Mouse (Mus musculus) thymus, adult 2 months (tissue): ENCODE data around the gene Tbkbp1.

Source experiments
- CTCF ChIP-seq: fragments of 200-500 bp; IDR thresholded peaks from 2 replicates; pipeline ENCODE4 v1.5.1; 2012; ENCODE audit warnings: mild to moderate bottlenecking, control low read depth, low read length, moderate library complexity, borderline replicate concordance; ENCODE audit not compliant: control insufficient read depth, poor library complexity, insufficient read depth; ENCODE audit errors: extremely low read depth
- POLR2A ChIP-seq: fragments of 200-500 bp; IDR thresholded peaks from 2 replicates; pipeline ENCODE4 v1.6.1; 2012; ENCODE audit warnings: mild to moderate bottlenecking, low read length, control low read depth, moderate library complexity; ENCODE audit not compliant: control insufficient read depth, poor library complexity, insufficient read depth; ENCODE audit errors: extremely low read depth

- TF ChIP-seq CTCF (no peak), POLR2A (no peak)
Observed at GRCm38 (mm10) chr11:97086365-97086764, 64.9 kb downstream of the Tbkbp1 start.
